Mouse (Mus musculus): ENCODE results near the gene Rpl13. TPM values are rescaled to one million over a fixed set of nuclear protein-coding genes. Genes with fewer than 3 reads are reported as not detected.

Gene Rpl13
- 1,904 and 2,108 TPM in 2 replicates for polyA plus RNA-seq (2012; rRNA removed)

GRCm38 (mm10) chr8:123101735-123102685, at the start of gene Rpl13:
Gene Rpl13, plus strand, starts transcription at chr8:123102350.

GRCm38 (mm10) chr8:123062721-123063120, 39.4 kb upstream of the Rpl13 start, which contains the start of gene Spg7:
Gene Spg7, plus strand, starts transcription at chr8:123062942.

DNA sequence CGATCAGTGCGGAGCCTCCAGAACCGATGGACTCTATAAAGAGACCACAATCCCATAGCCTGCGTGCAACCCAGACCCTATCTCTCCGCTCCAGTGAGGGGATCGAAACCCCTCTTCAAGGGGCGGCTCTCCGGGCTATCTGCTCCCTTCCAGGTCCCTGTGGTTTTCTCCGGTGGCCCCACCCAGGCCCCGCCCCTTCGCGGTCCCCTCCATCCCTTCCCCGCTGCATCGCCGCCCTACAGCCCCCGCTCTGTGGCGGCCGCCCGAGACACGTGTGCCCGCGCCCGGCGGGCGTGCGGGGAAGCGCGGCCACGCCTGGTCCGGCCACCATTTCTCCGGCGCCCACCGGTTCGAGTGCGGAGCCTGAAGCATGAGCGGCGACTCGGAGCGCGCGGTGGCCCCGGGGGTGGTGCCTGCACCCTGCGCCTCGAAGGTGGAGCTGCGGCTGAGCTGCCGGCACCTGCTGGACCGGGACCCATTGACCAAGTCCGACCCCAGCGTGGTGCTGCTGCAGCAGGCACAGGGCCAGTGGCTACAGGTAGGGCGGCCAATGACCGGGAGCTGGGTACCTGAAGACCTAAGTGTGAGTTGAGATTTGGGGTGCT, 15.1 kb downstream of the Rpl13 start, which contains the start of gene Cpne7:
Cpne7 (plus strand) TSS at position 248 of the 605 bp plus-strand sequence.

Other genes with a start within 250 kb of the Rpl13 start
- gene Ankrd11, start 60.1 kb upstream of the Rpl13 start, polyA plus RNA-seq (2012; rRNA removed): 63.6 and 67.0 TPM in 2 replicates
- gene Spg7, start 39.4 kb upstream of the Rpl13 start, polyA plus RNA-seq (2012; rRNA removed): 106 and 116 TPM in 2 replicates
- gene Cpne7, start 15.0 kb downstream of the Rpl13 start, polyA plus RNA-seq (2012; rRNA removed): 5.1 and 5.9 TPM in 2 replicates
- 2.1 and 11.6 TPM in 2 replicates for gene Sult5a1, start 56.0 kb downstream of the Rpl13 start, polyA plus RNA-seq (2012; rRNA removed)
- 0.34 and 1.2 TPM in 2 replicates for gene Dpep1, start 83.9 kb downstream of the Rpl13 start, polyA plus RNA-seq (2012; rRNA removed)
- gene Chmp1a, start 110.4 kb downstream of the Rpl13 start, polyA plus RNA-seq (2012; rRNA removed): 121 and 129 TPM in 2 replicates
- gene Spata33, start 110.5 kb downstream of the Rpl13 start, polyA plus RNA-seq (2012; rRNA removed): 6.6 and 7.0 TPM in 2 replicates
- gene Cdk10, start 122.5 kb downstream of the Rpl13 start, polyA plus RNA-seq (2012; rRNA removed): 121 and 122 TPM in 2 replicates
- 3.0 and 3.2 TPM in 2 replicates for gene Spata2l, start 133.9 kb downstream of the Rpl13 start, polyA plus RNA-seq (2012; rRNA removed)
- gene Zfp276, start 151.8 kb downstream of the Rpl13 start, polyA plus RNA-seq (2012; rRNA removed): 38.9 and 40.2 TPM in 2 replicates
- 109 and 116 TPM in 2 replicates for gene Vps9d1, start 152.0 kb downstream of the Rpl13 start, polyA plus RNA-seq (2012; rRNA removed)
- 27.6 and 35.1 TPM in 2 replicates for gene Fanca, start 216.2 kb downstream of the Rpl13 start, polyA plus RNA-seq (2012; rRNA removed)
- 37.7 and 44.4 TPM in 2 replicates for gene Spire2, start 230.4 kb downstream of the Rpl13 start, polyA plus RNA-seq (2012; rRNA removed)

All from central nervous system, embryonic 14 days (tissue).